Comparison of ENCODE assay signal across 8 mouse cellular contexts in genomic region chr10:59952152-59952780, GRCm38 (mm10). TPM values are rescaled to one million over a fixed set of nuclear protein-coding genes. Genes with fewer than 3 reads are reported as not detected.
DNase-seq lines count a peak whose midpoint lies in the region; ATAC-seq and TF ChIP-seq lines count a peak whose summit lies in the region.

No protein-coding gene starts in this region.

- H3K4me2 ChIP-seq in hindbrain, embryonic 15.5 days = peak overlapping the region; percentile 71
- H3K4me2 ChIP-seq in limb, embryonic 14.5 days (replicated peaks; ENCODE audit: low read depth, low read length, severe bottlenecking) = peak overlapping the region; percentile 97

- H3K9ac ChIP-seq in hindbrain, embryonic 15.5 days = peak overlapping the region; percentile 61
- H3K9ac ChIP-seq in limb, embryonic 14.5 days (ENCODE audit: low read depth, low read length, severe bottlenecking) = peak overlapping the region; percentile 66

- intact Hi-C loops in gastrocnemius, adult 2 months (cut with DNase I) = loop anchor here (1.0 to 2.0 kb wide), 2 partner anchors 18 to 51 kb away; partner anchors contain the start of genes Anapc16 and Ascc1

- TF ChIP-seq POLR2A in limb, embryonic 14.5 days (IDR thresholded peaks at IDR 0.05; ENCODE audit: borderline replicate concordance, extremely low read depth, insufficient read depth, insufficient read length) = peak; percentile 35; the same call in 1 of the 2 replicates

- ATAC-seq in hindbrain, embryonic 15.5 days (ENCODE audit: low FRiP score, low read depth) = peak; percentile 38
- ATAC-seq in limb, embryonic 14.5 days (ENCODE audit: low FRiP score, low read depth) = peak; percentile 23; the same call in 1 of the 2 replicates
- ATAC-seq in monocyte, adult 5-6 weeks (replicated peaks; ENCODE audit: insufficient number of reproducible peaks, low FRiP score, low TSS enrichment, poor library complexity, severe bottlenecking) = peak; percentile 16

- peak overlapping the region; percentile 92 for H3K27ac ChIP-seq in gastrocnemius, adult 2 months
- peak overlapping the region; percentile 95 for H3K27ac ChIP-seq in hindbrain, embryonic 15.5 days (replicated peaks)
- H3K27ac ChIP-seq in limb, embryonic 14.5 days (replicated peaks; ENCODE audit: low read depth, low read length) = peak overlapping the region; percentile 91

- peaks cover 50% of the 10 kb centered on the region for H3K4me1 ChIP-seq in hindbrain, embryonic 15.5 days (replicated peaks)
- peaks cover 34% of the 10 kb centered on the region for H3K4me1 ChIP-seq in limb, embryonic 14.5 days (ENCODE audit: control insufficient read depth, insufficient read depth, low read length)

- H3K4me3 ChIP-seq in gastrocnemius, adult 2 months = peak overlapping the region; percentile 92
- H3K4me3 ChIP-seq in hindbrain, embryonic 15.5 days = peak overlapping the region; percentile 80
- H3K4me3 ChIP-seq in limb, embryonic 14.5 days (replicated peaks; ENCODE audit: low read length) = peak overlapping the region; percentile 69

- peak; percentile 47 for DNase-seq in ovary, adult 18-20 months (ENCODE audit: low spot score)
- DNase-seq in ovary, postnatal 10 days (ENCODE audit: low spot score) = no peak
- peak; percentile 45 to 64 for DNase-seq in cerebellum, postnatal 4 days (ENCODE audit: low spot score in 2 of 2)
- peak; percentile 82 for DNase-seq in gastrocnemius, adult 2 months
- DNase-seq in limb, embryonic 14.5 days (ENCODE audit: low spot score) = peak; percentile 64
- DNase-seq in thymus, postnatal 14 days = peak; percentile 71

- no peaks in the 10 kb centered on the region for H3K9me3 ChIP-seq in hindbrain, embryonic 15.5 days
- H3K9me3 ChIP-seq in limb, embryonic 14.5 days (ENCODE audit: control insufficient read depth, low read length) = no peaks in the 10 kb centered on the region

- H3K36me3 ChIP-seq in hindbrain, embryonic 15.5 days = peaks cover 4% of the 10 kb centered on the region; the same call in 1 of the 2 replicates
- H3K36me3 ChIP-seq in limb, embryonic 14.5 days (ENCODE audit: control insufficient read depth, insufficient read depth, low read length) = peaks cover 17% of the 10 kb centered on the region; the same call in 1 of the 2 replicates

- no peaks in the 10 kb centered on the region for H3K27me3 ChIP-seq in hindbrain, embryonic 15.5 days
- H3K27me3 ChIP-seq in limb, embryonic 14.5 days (ENCODE audit: control insufficient read depth, insufficient read depth, low read length) = no peaks in the 10 kb centered on the region

- WGBS in hindbrain, embryonic 15.5 days = under 1% methylated on average over 31 of the region's 31 CpGs
- WGBS in limb, embryonic 14.5 days = under 1% methylated on average over 31 of the region's 31 CpGs

- TF ChIP-seq CTCF in gastrocnemius, adult 2 months (IDR thresholded peaks at IDR 0.05) = no peak

RNA-seq across cellular contexts. Expression of gene Ddit4, which starts 0.6 kb away (rescaled TPM):
- 100 to 1,000 TPM in 1 of 2 experiments, 10 to 100 TPM in 1; 15.4 to 183 TPM for total RNA-seq in gastrocnemius, adult 2 months (2021)
- 68.9 and 71.1 TPM in 2 replicates for polyA plus RNA-seq in hindbrain, embryonic 15.5 days (2015; fragmentation: Nextera tagmentation; extraction: Ambion mirVana)
- 117 and 138 TPM in 2 replicates for polyA plus RNA-seq in limb, embryonic 14.5 days (2012; rRNA removed)
- 8.5 and 8.6 TPM in 2 replicates for polyA plus RNA-seq in limb, embryonic 14.5 days (2014; fragmentation: Nextera tagmentation; extraction: Ambion mirVana)
- 29.5 to 34.2 TPM (median 34.2 TPM) in 3 replicates for total RNA-seq in monocyte, adult 5-6 weeks (2017)

RNA-seq across cellular contexts. Expression of gene Ascc1, which starts 50.3 kb away (rescaled TPM):
- 10 to 100 TPM; 13.6 to 14.6 TPM for total RNA-seq in gastrocnemius, adult 2 months (2021)
- polyA plus RNA-seq in hindbrain, embryonic 15.5 days (2015; fragmentation: Nextera tagmentation; extraction: Ambion mirVana) = 46.4 and 49.1 TPM in 2 replicates
- polyA plus RNA-seq in limb, embryonic 14.5 days (2012; rRNA removed) = 29.4 and 32.9 TPM in 2 replicates
- polyA plus RNA-seq in limb, embryonic 14.5 days (2014; fragmentation: Nextera tagmentation; extraction: Ambion mirVana) = 41.2 and 45.4 TPM in 2 replicates
- 13.0 to 19.4 TPM (median 18.4 TPM) in 3 replicates for total RNA-seq in monocyte, adult 5-6 weeks (2017)

RNA-seq across cellular contexts. Expression of gene Anapc16, which starts 50.7 kb away (rescaled TPM):
- total RNA-seq in gastrocnemius, adult 2 months (2021) = 10 to 100 TPM; 49.5 to 50.7 TPM
- polyA plus RNA-seq in hindbrain, embryonic 15.5 days (2015; fragmentation: Nextera tagmentation; extraction: Ambion mirVana) = 106 and 120 TPM in 2 replicates
- 105 and 109 TPM in 2 replicates for polyA plus RNA-seq in limb, embryonic 14.5 days (2012; rRNA removed)
- 110 and 114 TPM in 2 replicates for polyA plus RNA-seq in limb, embryonic 14.5 days (2014; fragmentation: Nextera tagmentation; extraction: Ambion mirVana)
- 69.0 to 89.0 TPM (median 82.7 TPM) in 3 replicates for total RNA-seq in monocyte, adult 5-6 weeks (2017)
